Mouse (Mus musculus): ENCODE measurements around the gene Kif21a.

Gene Kif21a

DNA sequence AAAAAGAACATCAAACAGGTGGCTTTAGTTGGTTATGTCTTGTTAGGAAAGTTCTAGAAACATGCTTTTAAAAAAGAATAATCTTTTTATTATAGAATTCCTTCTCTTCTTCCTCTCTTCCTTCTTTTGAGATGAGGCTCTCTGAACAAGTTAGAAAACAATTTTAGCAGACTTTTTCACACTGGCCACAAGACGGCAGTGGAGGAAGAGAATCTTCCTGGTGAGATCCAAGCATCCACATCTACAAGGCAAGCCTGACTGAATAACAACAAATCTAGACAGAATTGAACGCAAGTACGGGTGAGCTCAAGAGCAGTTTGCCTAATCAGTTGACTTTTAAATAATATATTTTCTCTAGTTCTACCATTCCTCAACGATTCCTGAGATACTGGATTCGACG is 98.4 kb downstream of the Kif21a start:
- DNase-seq (ENCODE audit: low read depth, low spot score) = no peak

DNA sequence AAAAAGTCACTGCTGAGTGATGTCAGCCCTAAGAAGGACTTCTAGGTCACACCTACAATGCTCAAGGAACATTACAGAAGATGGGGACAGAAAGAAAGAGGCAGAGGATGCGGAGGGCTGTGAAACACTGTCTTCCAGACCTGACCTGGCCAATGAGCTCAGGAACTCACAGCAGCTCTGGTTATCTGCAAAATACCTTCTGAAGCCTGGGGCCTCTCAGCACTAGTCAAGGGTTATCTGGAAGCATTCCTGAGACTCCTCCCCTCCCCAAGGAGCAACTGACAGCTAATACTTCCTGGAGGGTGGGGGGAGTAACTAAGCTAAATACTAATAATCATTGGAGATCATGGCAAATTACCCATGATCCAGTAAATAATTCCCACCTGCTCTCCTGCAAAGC is 111.3 kb downstream of the Kif21a start:
- no peak for DNase-seq (ENCODE audit: low read depth, low spot score)

DNA sequence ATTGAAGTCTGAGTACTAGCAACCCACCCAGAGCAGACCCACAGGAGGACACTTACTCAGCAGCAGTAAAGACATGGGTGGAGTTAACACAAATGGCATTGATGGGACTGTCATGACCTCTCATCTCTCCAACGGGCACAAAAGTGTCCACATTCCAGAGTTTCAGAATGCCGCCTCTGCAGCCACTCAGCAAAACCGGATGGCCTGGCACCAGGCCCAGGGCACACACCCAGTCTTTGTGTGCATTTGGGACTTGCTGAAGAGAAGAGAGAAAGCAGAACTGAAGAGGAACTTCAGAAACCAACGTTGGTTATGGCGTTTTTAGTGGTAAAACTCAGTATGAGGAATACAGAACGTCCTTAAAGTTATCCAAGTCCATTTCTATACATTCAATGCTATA is 114.2 kb downstream of the Kif21a start:
- DNase-seq (ENCODE audit: low read depth, low spot score) = no peak

DNA sequence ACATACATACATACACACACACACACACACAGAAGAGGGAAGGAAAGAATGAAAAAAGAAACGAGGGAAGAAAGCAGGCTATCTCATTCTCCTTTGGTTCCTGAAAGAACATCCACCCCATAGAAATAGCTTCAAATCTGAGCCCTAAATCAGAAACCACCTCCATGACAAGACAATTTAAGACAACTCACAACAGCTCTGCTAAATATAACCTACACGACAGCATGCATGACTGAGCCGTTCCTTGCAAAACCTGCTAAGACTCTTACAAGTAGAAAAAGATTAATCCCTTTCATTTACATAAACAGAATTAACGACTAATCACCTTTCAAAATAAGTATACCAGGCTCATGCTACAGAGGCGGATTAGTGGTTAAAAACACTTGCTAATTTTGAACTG is 118.3 kb downstream of the Kif21a start:
- no peak for DNase-seq (ENCODE audit: low read depth, low spot score)

DNA sequence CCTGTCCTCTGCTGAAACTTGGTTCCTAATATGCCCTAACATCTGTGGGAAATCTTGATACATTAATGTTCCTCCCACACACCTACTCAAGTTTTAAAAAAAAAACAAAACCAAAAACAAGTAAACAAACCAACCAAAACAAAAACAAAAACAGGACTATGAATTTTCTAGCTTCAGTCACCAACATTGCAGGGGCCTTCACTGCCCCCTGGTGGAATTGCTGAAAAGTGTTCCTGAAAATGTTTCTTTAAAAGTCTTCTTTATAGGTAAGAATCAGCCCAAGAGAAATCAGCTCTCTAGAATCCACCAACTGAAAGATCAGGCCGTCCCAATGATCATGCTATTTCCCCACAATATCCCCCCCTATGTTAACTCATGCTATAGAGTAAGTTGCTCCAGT is 120.7 kb downstream of the Kif21a start:
- DNase-seq (ENCODE audit: low read depth, low spot score) = no peak

DNA sequence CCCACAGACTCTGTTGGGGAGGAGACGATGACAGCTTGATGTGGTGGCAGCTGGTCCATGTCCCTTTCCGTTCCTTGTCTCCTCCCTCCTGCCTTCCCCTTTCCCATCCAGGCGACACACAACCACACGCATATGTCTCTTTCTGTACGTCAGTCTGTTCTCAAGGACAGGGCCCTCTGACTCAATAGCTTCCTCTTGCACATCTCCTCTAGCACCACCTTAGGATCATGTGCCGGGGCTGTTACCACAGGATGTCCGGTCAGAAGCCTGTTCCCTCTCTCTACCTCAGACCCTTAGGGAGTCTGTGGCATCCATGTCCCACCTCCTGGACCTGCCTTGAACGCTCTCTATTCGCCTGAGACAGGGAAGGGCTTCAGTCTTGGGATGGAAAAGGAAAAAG is 153.3 kb downstream of the Kif21a start:
- DNase-seq (ENCODE audit: low read depth, low spot score) = no peak

DNA sequence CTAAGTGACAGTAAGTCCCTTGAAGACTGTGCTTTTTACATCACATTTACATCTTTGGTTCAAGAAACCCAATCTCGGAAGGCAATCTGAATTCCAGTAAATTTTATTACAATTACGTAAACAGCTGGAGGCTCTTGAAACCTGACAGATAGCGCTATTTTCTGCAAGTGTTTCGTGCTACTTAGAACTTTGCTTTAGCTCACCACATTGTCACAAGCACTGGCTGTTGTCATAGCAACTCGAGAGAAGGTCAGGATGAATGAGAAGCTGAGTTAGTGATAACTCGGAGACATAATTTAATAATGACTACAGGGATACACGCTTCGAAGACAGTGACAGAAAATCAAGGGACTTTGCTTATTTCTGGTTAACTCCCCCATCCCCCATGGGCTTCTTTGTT is 162.3 kb downstream of the Kif21a start:
- DNase-seq (ENCODE audit: low read depth, low spot score) = no peak
